Mouse (Mus musculus): ENCODE results near the gene Nrxn2. TPM values are rescaled to one million over a fixed set of nuclear protein-coding genes. Genes with fewer than 3 reads are reported as not detected.

Nrxn2 gene
- polyA plus RNA-seq, 1 experiment: 6.4 TPM

- Histone ChIP-seq H3K27me3 (replicated peaks; ENCODE audit: control insufficient read depth, insufficient read depth, low read length) (no peaks in the 10 kb centered on the region), H3K36me3 (ENCODE audit: control insufficient read depth, insufficient read depth, low read length) (peaks cover 25% of the 10 kb centered on the region), H3K27ac (ENCODE audit: insufficient read depth, low read depth, low read length) (no peak overlapping the region), H3K4me3 (ENCODE audit: insufficient read depth, low read depth, low read length) (no peak overlapping the region), H3K4me1 (ENCODE audit: control insufficient read depth, insufficient read depth, low read length) (no peaks in the 10 kb centered on the region)
- peak; percentile 55 for DNase-seq
- 67% methylated on average over 14 of the region's 14 CpGs for WGBS
- TF ChIP-seq CTCF (conservative IDR thresholded peaks at IDR 0.05; ENCODE audit: insufficient read depth, insufficient read length, low read depth, low read length) (peak; percentile 59), POLR2A (IDR thresholded peaks at IDR 0.05; ENCODE audit: low read depth, low read length) (no peak)
Measured at GRCm38 (mm10) chr19:6376255-6376564, 42.3 kb upstream of the Nrxn2 start.

DNA sequence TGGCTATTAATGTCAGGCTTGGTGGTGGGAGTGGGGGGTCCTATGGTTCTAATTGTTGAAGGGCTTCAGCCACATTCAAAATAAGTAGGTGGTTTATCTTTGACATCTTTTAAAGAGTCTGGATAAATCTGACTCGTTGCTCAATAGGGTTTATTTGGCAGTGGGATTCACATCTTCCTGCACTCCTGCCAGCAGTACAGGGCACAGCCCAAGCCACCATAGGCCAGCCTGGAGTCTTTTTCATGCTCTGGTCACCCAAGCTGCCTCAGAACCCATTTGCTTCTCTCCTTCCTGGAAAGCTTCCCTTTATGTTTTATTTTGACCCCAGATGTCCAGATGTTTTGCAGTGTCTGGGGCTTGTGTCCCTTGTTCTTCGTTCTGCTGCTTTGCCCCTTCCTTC is 41.9 kb upstream of the Nrxn2 start:
- no peak overlapping the region for H3K4me3 ChIP-seq (ENCODE audit: insufficient read depth, low read depth, low read length)
- H3K4me1 ChIP-seq (ENCODE audit: control insufficient read depth, insufficient read depth, low read length): no peaks in the 10 kb centered on the region
- H3K27me3 ChIP-seq (replicated peaks; ENCODE audit: control insufficient read depth, insufficient read depth, low read length): no peaks in the 10 kb centered on the region
- peaks cover 22% of the 10 kb centered on the region for H3K36me3 ChIP-seq (ENCODE audit: control insufficient read depth, insufficient read depth, low read length)
- TF ChIP-seq CTCF (conservative IDR thresholded peaks at IDR 0.05; ENCODE audit: insufficient read depth, insufficient read length, low read depth, low read length) (no peak), POLR2A (IDR thresholded peaks at IDR 0.05; ENCODE audit: low read depth, low read length) (no peak)
- no peak overlapping the region for H3K27ac ChIP-seq (ENCODE audit: insufficient read depth, low read depth, low read length)
- DNase-seq: no peak
- 65% methylated on average over 2 of the region's 2 CpGs for WGBS

GRCm38 (mm10) chr19:6377327-6378040 is 41.0 kb upstream of the Nrxn2 start:
- DNase-seq: no peak
- no peak overlapping the region for H3K4me3 ChIP-seq (ENCODE audit: insufficient read depth, low read depth, low read length)
- no peaks in the 10 kb centered on the region for H3K4me1 ChIP-seq (ENCODE audit: control insufficient read depth, insufficient read depth, low read length)
- H3K27me3 ChIP-seq (replicated peaks; ENCODE audit: control insufficient read depth, insufficient read depth, low read length): no peaks in the 10 kb centered on the region
- H3K27ac ChIP-seq (ENCODE audit: insufficient read depth, low read depth, low read length): no peak overlapping the region
- 73% methylated on average over 11 of the region's 11 CpGs for WGBS
- H3K36me3 ChIP-seq (ENCODE audit: control insufficient read depth, insufficient read depth, low read length): peaks cover 20% of the 10 kb centered on the region
- TF ChIP-seq POLR2A (IDR thresholded peaks at IDR 0.05; ENCODE audit: low read depth, low read length): no peak
- no peak for TF ChIP-seq CTCF (conservative IDR thresholded peaks at IDR 0.05; ENCODE audit: insufficient read depth, insufficient read length, low read depth, low read length)

- TF ChIP-seq POLR2A (IDR thresholded peaks at IDR 0.05; ENCODE audit: low read depth, low read length) (no peak), CTCF (conservative IDR thresholded peaks at IDR 0.05; ENCODE audit: insufficient read depth, insufficient read length, low read depth, low read length) (no peak)
- no peaks in the 10 kb centered on the region for H3K27me3 ChIP-seq (replicated peaks; ENCODE audit: control insufficient read depth, insufficient read depth, low read length)
- 0 out of 2 replicates have a peak, but pooled peaks cover 3% of the 10 kb centered on the region for H3K4me1 ChIP-seq (ENCODE audit: control insufficient read depth, insufficient read depth, low read length)
- H3K27ac ChIP-seq (ENCODE audit: insufficient read depth, low read depth, low read length): no peak overlapping the region
- no peak for DNase-seq
- H3K36me3 ChIP-seq (ENCODE audit: control insufficient read depth, insufficient read depth, low read length): peaks cover 7% of the 10 kb centered on the region
- H3K4me3 ChIP-seq (ENCODE audit: insufficient read depth, low read depth, low read length): no peak overlapping the region
- 93% methylated on average over 9 of the region's 9 CpGs for WGBS
Measured at GRCm38 (mm10) chr19:6380411-6381166, 37.9 kb upstream of the Nrxn2 start.

DNA sequence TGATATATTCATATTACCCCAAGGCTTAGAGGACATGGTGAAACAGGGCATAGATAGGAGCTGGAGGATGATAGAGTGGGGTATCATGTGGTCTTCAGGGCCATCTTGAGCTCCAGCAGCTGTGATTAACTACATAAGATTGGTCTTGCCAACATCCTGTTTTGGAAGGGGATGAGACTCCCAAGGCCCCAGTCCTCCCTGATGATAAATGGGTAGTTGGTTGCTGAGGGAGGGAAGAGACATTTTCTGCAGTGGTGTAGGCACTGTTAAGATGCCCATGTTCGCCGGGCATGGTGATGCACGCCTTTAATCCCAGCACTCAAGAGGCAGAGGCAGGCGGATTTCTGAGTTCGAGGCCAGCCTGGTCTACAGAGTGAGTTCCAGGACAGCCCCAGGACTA is 37.3 kb upstream of the Nrxn2 start:
- WGBS: 94% methylated on average over 5 of the region's 5 CpGs
- H3K27ac ChIP-seq (ENCODE audit: insufficient read depth, low read depth, low read length): no peak overlapping the region
- H3K4me3 ChIP-seq (ENCODE audit: insufficient read depth, low read depth, low read length): no peak overlapping the region
- DNase-seq: no peak
- no peak for TF ChIP-seq CTCF (conservative IDR thresholded peaks at IDR 0.05; ENCODE audit: insufficient read depth, insufficient read length, low read depth, low read length)
- TF ChIP-seq POLR2A (IDR thresholded peaks at IDR 0.05; ENCODE audit: low read depth, low read length): no peak
- H3K4me1 ChIP-seq (ENCODE audit: control insufficient read depth, insufficient read depth, low read length): 0 out of 2 replicates have a peak, but pooled peaks cover 3% of the 10 kb centered on the region
- H3K27me3 ChIP-seq (replicated peaks; ENCODE audit: control insufficient read depth, insufficient read depth, low read length): no peaks in the 10 kb centered on the region
- peaks cover 5% of the 10 kb centered on the region for H3K36me3 ChIP-seq (ENCODE audit: control insufficient read depth, insufficient read depth, low read length)

GRCm38 (mm10) chr19:6382323-6382924 is 36.1 kb upstream of the Nrxn2 start:
- no peak for TF ChIP-seq POLR2A (IDR thresholded peaks at IDR 0.05; ENCODE audit: low read depth, low read length)
- no peak for TF ChIP-seq CTCF (conservative IDR thresholded peaks at IDR 0.05; ENCODE audit: insufficient read depth, insufficient read length, low read depth, low read length)
- Histone ChIP-seq H3K4me1 (ENCODE audit: control insufficient read depth, insufficient read depth, low read length) (0 out of 2 replicates have a peak, but pooled peaks cover 3% of the 10 kb centered on the region), H3K27ac (ENCODE audit: insufficient read depth, low read depth, low read length) (no peak overlapping the region), H3K36me3 (ENCODE audit: control insufficient read depth, insufficient read depth, low read length) (peaks cover under 1% of the 10 kb centered on the region), H3K4me3 (ENCODE audit: insufficient read depth, low read depth, low read length) (no peak overlapping the region), H3K27me3 (replicated peaks; ENCODE audit: control insufficient read depth, insufficient read depth, low read length) (no peaks in the 10 kb centered on the region)
- DNase-seq: no peak
- WGBS: 72% methylated on average over 4 of the region's 4 CpGs

DNA sequence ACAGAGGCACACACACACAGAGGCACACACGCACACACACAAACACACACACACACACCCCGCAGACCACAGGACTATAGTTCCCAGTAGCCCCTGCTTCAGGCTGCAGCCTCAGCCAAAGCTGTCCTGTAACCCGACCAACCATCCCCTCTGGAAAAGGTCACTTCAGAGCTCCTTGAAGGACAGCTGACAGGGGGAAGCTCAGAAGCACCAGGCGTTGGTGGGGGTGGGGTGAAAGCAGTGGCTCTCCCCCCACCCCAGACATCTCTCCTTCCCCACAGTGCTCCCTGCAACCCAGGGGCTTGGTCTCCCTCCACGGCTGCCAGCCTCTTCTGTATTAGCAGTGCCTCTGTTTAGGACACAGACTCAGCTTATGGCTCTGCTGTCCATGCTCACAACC is 35.1 kb upstream of the Nrxn2 start:
- Histone ChIP-seq H3K27ac (ENCODE audit: insufficient read depth, low read depth, low read length) (no peak overlapping the region), H3K4me1 (ENCODE audit: control insufficient read depth, insufficient read depth, low read length) (0 out of 2 replicates have a peak, but pooled peaks cover 3% of the 10 kb centered on the region), H3K27me3 (replicated peaks; ENCODE audit: control insufficient read depth, insufficient read depth, low read length) (no peaks in the 10 kb centered on the region), H3K36me3 (ENCODE audit: control insufficient read depth, insufficient read depth, low read length) (no peaks in the 10 kb centered on the region), H3K4me3 (ENCODE audit: insufficient read depth, low read depth, low read length) (no peak overlapping the region)
- TF ChIP-seq CTCF (conservative IDR thresholded peaks at IDR 0.05; ENCODE audit: insufficient read depth, insufficient read length, low read depth, low read length) (no peak), POLR2A (IDR thresholded peaks at IDR 0.05; ENCODE audit: low read depth, low read length) (no peak)
- DNase-seq: no peak
- 39% methylated on average over 5 of the region's 5 CpGs for WGBS
